Mouse (Mus musculus): ENCODE measurements at regions not wholly inside any gene's neighbourhood (a gene's known extent, or its start where the extent isn't known, plus 50 kb on each side); places are given as distances from the start of the nearest gene placed in this dataset.

DNA sequence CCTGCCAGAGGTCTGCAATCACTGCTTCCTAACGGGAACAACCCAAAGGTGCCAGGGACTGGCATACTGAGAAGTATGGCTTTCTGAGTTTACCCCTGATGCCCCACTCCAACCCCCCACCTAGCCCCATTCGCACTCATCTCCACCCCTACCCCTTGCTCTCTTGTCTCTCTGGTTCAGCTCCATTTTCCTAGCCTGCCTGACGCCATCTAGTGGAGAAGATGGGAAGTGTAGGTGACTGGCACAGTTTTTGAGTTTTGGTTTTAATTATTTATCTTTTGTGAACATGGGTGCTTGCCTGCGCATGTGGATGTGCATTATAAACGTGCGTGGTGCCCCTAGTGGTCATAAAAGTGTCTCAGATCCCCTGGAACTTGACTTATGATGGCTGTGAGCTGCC is 352.3 kb upstream of the Hs6st1 start:
- no peak for DNase-seq (ENCODE audit: low spot score)

DNA sequence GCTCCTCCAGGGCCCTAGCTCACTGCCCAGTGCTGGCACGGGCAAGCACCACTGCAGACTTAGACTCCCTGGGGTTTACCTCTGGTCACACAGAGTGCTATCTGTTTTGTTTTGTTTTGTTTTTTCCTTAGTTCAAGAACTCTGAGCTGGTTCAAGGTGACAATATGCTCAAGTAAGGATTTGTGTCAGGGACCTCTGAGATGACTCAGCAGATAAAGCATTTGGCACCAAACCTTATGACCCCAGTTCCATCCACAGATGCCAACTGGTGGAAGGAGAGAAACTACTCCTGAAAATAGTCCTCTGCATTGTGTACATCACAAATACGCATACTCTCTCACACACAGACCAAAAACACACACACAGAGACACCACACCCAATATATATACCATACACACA is 351.0 kb upstream of the Hs6st1 start:
- no peak for DNase-seq (ENCODE audit: low spot score)

DNA sequence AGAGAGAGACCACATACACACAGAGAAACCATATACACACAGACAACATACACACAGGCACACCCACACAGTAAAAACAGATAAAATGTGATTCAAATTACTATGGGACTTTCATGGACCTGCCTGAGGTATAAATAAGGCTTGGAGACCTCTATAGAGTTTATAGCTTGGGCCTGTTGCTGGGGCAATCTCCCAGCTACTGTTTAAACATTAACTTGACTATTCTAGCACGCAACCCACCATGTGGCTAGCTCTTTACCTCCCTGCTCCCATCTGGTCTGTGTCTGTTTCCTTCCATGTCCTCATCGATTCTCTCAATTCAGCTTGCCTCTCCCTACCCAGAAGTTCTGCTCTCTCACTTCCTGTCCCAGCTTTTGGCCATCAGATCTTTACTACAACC is 350.5 kb upstream of the Hs6st1 start:
- no peak for DNase-seq (ENCODE audit: low spot score)

DNA sequence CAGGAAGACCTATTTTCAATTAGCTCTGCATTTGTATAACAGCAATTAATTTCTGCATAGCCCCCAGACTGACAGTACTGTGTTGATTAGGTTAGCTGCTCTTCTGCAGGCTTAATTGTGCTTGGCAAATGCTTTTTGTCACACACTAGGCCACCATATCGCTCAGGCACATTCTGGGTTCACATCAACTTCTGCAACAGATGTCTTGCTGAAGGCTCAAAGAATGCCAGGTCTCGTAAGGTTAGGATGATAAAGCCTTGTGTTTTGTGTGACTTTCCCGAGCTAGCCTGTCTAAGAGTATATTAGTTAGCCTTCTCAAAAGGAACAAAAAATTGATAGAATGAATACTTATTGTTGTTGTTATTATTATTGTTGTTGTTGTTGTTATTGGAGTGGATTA is 348.1 kb upstream of the Hs6st1 start:
- no peak for DNase-seq (ENCODE audit: low spot score)

DNA sequence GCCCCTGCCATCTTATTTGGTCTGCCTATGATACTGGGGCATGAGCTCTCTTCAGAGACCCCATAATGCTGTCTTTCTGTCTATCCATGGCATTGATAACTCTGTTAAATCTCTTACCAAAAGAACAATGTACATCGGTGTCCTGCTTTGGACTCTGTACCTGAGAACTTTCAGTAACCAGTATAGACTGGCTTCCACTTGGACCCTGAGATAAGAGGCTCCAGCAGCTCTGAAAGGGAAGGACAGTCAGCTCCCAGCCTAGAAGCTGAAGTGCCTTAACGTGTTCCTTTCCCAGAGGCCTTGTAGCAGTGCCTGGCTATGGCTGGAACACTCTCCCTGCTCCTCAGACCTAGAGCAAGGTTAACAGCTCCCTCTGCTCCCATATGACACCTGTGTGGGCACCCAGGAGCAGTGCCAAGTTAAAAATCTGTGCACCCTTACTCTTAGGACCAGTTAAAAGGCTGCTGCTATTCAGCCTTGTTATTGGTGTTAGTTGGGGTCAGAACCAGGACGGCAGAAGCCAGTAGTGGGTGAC is 343.8 kb upstream of the Hs6st1 start:
- no peak for DNase-seq (ENCODE audit: low spot score)

DNA sequence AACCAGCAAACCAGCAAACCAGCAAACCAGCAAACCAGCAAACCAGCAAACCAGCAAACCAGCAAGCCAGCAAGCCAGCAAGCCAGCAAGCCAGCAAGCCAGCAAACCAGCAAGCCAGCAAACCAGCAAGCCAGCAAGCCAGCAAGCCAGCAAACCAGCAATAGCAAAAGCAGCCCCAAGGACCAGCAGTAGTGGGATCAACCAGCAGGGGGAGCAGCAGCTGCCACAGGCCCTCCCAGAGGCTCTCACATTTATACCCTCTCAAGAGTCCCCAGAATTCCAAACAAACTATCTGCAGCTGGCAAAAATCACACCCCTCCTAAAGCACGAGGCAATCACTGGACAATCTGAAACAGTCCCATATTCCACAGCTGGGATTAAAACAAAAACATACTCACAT is 341.6 kb upstream of the Hs6st1 start:
- DNase-seq (ENCODE audit: low spot score) = peak; percentile 51

DNA sequence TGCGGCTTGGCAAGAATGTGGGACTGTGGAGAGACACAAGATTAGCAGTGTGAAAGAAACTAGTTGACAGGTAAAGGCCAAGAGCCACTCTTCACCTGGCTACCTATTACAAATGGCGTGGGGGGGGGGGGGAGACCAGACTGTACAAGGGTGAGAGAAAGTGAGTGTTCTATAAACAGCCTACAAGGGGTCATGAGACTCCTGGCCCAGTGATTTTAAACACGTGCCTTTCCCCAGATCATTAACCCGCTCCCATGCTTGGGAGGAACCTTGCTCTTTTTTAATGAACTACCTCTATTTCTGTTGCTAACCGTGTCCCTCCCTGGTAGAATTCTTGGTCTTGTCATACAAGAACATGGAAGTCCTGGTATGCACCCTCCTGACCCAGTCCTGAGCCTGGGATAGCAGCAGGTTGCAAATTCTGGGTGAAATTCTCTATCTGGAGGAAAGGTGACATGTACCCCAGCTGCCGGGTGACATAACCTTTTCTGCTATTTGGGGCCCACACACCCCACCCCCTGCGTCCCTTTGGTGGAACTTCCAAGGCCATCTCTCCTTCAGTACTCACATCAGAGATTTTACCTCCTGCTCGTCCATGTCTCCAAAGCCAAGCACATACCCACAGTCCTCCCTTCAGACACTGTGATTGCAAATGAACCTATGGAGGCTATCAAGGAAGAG is 340.8 kb upstream of the Hs6st1 start:
- no peak for DNase-seq (ENCODE audit: low spot score)

DNA sequence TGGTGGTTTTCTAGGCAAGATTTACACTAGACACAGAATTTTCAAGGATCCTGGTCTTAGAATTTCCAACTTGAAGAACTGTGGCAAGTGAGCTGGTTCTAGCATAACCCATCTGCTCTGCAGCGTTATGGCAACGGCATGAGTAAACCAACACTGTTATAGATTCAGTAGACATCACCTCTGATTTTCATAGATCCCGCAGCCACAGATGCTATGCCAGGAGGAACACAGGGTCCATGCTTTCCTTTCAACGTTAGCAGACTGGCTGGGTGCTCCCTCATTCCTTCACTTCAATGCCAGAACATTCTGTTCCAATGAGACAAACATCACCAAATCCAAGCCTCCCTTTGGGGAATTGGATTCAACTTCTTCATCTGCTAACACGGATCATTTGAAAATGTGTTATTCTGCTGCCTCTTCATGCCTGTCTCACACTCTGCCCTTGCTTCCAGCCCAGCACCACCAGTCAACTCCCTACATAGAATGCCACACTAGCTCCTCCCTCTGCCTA is 338.4 kb upstream of the Hs6st1 start:
- DNase-seq (ENCODE audit: low spot score) = no peak

DNA sequence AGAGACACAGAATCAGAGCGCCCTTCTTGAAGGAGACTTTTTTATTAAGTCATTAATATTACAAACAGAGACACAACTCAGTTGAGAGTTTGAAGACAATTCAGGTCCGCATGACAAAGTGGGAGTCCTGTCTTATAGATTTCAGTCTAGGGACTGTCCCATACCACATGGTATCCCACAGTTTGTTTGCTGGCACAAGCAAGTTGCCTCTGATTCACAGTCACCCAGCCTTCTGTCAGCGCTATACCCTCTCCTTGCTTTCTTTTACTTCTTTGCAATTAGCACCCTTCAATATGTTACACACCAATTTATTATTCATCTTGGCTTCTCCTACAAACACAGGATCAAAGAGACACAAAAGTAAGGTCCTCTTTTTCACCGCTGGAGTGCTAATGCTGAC is 337.9 kb upstream of the Hs6st1 start:
- no peak for DNase-seq (ENCODE audit: low spot score)

DNA sequence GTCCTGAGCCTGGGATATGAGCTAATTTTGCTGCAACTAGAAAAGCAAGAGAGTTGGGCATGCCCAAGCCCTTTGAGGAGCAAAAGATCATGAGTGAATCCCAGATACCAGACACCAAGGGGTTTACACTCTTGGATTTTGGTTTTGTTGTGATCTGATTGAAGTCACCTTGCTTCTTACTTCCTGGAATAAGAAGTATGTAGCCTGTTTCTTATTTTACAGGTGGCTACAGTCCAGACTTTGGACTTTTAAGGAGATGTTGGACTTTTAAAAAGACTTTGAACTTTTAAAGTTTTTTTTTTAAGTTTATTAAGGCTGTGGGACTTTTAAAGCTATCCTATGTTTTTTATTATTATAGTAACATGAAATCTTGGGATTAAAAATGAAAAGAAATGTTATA is 332.0 kb upstream of the Hs6st1 start:
- no peak for DNase-seq (ENCODE audit: low spot score)

DNA sequence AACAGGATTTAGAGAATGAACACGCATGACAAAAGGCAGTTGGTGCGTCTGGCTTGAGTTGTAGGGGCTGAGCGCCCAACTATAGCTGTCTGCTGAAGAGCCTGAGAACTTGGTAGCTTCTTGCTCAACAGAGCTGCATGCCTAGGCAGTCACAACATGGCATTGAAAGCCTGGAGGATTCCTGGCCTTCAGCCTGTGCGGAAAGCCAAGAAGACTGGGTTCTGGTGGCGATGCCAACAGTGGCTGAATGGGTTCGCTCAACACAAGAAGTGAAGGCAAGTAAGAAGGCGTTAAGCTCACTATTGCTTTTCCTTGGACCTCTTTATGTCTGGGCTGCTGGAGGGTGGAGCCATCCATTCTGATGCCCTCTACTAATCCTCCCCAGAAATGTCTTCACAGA is 318.6 kb upstream of the Hs6st1 start:
- DNase-seq (ENCODE audit: low spot score) = no peak

DNA sequence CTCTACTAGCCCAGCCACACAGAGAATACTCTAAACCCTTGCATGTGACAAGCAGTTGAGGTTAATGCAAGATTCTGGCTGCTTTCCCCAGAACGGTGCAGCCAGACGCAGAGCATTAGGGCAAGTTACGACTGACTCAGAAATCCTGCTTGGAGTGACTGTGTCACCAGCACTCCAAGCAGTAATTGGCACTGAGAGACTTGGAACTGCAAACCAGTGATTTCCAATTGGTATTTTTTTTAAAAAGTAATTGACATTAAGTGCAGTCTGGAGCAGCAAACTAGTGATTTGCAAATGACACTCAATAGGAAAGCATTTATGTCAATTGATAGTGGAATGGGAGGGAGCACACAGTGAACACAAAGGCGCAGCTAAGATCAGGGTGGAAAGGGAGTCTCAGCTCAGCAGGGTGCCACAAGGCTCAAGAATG is 318.1 kb upstream of the Hs6st1 start:
- no peak for DNase-seq (ENCODE audit: low spot score)

DNA sequence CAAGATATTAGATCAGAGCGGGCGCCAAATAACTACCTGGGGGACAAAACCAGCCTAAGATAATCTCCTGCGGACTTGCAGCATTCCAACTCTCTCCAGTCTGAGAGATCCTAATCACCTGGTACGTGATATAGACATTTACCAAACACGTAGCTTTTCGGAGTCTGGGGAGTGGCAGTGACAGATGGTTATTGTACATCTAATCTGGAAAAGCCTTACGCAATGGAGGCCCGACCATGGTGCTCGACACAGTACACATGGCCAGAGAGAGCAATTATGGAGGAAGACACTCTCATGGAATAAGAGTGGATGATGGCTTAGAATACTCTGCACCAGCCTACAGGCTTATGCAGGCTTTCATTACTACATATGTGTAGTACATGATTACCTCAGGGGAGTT is 315.6 kb upstream of the Hs6st1 start:
- no peak for DNase-seq (ENCODE audit: low spot score)

DNA sequence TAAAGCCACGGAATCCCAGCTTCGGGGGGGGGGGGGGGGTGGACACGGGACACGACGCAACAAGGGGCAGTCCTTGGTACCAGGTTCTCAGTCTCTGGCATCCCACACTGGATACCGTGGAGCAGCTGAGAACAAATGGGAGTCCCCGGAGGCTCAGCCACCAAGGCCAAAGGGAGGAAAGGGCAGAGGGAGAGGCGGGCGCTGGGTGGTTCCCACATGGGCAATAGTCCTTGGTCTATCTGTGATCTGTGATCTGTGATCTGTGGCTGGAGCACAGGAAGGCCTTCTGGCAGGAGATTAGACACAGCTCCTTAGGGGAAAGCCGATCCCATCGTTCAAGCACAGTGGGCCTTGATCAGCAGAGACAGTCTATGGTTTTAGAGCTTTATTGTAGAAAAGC is 314.0 kb upstream of the Hs6st1 start:
- DNase-seq (ENCODE audit: low spot score) = peak; percentile 53

DNA sequence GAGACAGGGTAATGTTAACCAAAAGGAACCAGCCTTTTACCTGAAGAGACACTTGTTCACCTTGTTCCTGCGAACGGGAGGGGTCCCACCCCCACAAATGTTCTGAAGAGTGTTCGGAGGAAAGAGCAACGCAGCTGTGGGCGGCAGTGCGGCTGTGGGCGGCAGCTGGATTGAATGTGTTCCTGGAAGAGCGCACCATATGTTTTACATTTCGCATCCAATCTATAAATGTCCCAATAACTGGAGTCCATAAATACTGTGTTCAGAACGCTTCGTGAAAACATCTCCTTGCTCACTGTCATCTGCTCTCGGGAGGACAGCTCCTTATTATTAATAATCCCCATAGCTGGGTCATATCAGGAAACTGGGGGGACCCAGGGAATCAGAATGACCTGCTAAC is 309.2 kb upstream of the Hs6st1 start:
- DNase-seq (ENCODE audit: low spot score) = no peak

DNA sequence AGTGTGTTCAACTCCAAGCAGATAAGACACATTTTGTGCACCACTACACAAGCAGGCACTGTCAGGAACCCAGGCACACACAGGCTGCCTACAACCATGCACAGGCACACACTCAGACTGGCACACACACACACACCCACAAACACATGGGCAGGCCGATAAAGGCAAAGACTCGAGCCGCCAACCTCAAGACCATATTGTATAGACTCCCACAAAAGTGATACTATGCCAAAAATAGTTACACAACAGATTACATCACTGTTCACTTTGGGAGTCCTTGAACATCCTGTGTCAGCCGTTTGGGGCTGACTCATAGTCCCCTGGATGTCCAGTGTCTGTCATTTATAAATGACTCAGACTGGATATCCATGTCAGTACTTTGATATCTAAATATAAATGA is 308.6 kb upstream of the Hs6st1 start:
- no peak for DNase-seq (ENCODE audit: low spot score)

DNA sequence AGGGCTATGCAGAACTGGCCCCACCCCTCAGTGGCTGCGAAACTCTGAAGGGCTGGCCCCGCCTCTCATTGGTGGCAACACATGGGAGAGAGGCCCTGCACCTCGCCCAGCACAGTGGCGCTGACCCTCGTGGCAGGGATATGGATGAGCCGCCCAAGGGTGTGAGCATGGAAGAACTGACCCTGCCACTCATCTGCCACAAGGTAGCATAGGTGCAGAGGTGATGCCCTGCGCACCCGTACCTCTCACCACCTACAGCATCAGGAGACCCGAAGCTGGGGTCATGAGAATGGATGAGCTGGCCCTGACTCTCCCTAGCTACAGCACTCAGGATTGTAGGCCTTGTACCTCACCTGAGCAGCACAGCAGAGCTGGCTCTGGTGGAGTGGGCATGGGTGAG is 305.1 kb upstream of the Hs6st1 start:
- no peak for DNase-seq (ENCODE audit: low spot score)

DNA sequence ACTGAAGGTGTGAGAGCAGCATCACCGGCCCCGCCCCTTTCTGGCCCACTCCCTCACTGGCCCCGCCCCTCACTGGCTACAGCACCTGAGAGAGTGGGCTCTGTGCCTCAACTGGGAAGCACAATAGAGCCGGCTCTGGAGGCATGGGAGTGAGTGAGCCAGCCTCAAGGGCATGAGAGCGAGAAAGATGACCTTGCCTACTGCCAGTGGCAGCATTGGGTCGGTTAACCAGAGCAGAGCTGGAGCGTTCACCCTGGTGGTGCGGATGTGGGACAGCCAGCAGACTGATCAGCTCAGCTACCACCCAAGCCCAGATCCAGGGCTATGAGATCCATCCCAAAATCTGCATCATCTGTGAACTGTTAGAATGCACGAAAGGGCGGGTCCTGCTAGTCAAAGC is 304.7 kb upstream of the Hs6st1 start:
- no peak for DNase-seq (ENCODE audit: low spot score)

DNA sequence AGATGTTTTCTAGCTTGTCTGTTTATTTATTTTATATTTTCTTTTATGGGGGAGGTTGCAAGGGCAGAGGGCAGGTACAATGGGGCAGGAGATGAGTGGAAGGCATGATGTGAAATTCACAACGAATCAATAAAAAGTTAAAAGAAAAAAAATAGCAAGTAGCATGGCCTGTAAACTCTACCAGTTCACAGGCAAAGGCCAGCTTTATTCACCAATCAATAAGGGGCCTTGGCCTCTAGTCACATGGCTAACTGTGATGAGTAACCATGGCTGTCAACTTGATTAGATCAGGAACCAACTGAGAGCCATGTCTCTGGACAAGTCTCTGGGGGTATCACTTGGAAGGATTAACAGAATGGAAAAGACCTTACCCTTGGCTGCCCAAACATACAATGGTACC is 304.1 kb upstream of the Hs6st1 start:
- no peak for DNase-seq (ENCODE audit: low spot score)

DNA sequence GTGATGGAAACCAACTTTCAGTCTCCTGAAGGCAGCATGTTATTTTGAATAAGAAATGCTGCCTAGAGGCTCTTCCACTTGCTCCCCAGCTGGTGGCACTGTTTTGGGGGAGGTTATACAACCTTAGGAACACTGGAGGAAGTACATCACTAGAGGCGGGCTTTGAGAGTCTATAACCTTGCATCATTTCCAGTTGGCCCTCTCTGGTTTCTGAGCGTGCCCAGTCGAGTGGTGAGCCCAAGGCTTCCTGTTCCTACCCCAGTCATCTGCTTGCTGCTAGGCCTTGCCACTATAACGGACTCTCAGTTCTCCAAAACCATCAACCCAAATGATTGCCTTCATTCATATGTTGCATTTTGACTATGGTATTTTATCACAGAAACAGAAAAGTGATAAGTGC is 302.5 kb upstream of the Hs6st1 start:
- no peak for DNase-seq (ENCODE audit: low spot score)

DNA sequence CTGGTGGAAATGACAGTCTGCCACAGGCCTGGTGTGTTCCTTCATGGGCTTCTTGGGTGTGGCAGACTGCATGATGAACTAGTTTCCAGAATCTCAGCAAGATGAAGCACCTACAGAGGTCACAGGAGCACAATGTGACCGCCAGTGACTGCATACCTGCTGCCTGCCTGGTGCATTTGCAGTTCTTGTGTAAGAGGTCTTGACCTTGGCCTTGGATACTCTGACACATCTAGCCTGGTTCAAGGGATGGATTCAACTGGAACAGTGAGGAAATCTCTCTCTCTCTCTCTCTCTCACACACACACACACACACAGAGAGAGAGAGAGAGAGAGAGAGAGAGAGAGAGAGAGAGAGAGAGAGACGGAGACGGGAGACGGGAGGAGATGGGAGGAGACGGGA is 301.9 kb upstream of the Hs6st1 start:
- DNase-seq (ENCODE audit: low spot score) = no peak

DNA sequence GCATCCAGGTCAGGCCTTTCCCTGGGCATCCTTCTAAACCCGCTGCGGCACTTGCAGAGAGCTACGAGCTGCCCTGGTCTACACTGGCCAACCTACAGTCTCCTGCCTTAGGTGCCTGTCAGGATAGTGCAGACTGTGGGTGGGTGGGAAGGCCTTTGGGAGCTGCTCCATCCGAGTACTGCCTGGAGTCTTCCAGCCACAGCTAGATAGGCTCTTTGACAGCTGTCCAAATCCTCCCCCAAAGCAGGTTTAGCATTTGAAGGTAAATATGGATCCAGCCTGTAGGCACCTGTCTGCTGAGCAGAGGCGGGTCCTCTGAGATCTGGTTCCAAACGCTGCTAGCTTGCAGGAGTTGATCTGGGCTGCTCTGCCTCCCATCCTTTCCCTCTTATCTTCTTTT is 295.6 kb upstream of the Hs6st1 start:
- DNase-seq (ENCODE audit: low spot score) = no peak

DNA sequence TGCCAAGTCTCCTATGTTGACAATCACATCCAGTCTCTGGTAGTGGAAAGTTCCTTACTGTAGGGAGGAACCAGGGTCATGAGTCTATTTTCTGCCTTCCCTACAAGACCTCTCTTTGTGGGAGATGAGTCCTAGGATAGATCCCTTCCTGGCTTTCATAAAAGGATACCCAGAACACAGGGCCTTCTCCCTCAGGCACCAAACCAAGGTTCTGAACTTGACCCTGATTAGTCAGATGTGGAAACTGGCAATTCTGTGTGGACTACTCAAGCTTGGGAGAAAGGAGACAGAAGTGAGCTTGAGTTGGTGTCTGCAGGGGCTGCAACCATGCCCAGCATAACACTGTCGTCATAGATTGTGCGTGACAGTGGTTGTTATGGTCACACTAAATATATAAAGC is 293.6 kb upstream of the Hs6st1 start:
- no peak for DNase-seq (ENCODE audit: low spot score)

DNA sequence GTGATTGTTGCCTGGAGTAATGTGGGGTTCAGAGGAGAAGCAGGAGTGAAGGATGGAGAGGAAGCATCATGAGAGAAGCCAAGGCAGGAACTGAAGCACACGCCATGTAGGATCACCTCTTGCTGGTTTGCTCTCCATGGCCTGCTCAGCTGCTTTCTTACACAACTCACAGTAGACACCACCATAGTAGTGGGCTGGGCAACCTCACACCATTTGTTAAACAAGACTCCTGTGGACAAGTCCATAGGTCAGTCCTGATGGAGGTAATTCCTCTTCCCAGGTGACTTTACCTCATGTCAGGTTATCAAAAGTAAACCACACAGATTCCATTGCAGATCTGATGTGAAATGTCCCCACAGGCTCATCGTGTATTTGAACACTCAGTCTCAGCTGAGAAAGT is 285.5 kb upstream of the Hs6st1 start:
- DNase-seq (ENCODE audit: low spot score) = no peak
